Mouse (Mus musculus) lung, embryonic 15.5 days (tissue): ENCODE measurements at regions not wholly inside any gene's neighbourhood (a gene's known extent, or its start where the extent isn't known, plus 50 kb on each side); places are given as distances from the start of the nearest gene placed in this dataset.
A peak's percentile ranks its signal among the peaks of the same experiment; 100 is the strongest.

ENCODE experiments used
- ATAC-seq: fragments of 200-750 bp; cut with Nextera tagmentation; 2 replicates; pipeline ENCODE4 v1.8.0; 2017; ENCODE audit warnings: moderate number of reproducible peaks, borderline replicate concordance; ENCODE audit not compliant: low FRiP score, low TSS enrichment; ENCODE audit errors: extremely low read depth
- H3K27ac ChIP-seq: fragments of 300-500 bp; sonication (generic); 2 replicates; pipeline ENCODE4 v1.5.1; 2015; ENCODE audit warnings: moderate library complexity, mild to moderate bottlenecking, inconsistent platforms
- H3K27me3 ChIP-seq: fragments of 300-500 bp; sonication (generic); 2 replicates; pipeline ENCODE4 v1.6.1; 2015; ENCODE audit warnings: inconsistent platforms
- H3K36me3 ChIP-seq: fragments of 300-500 bp; sonication (generic); 2 replicates; pipeline ENCODE4 v1.6.1; 2015; ENCODE audit warnings: inconsistent platforms
- H3K4me1 ChIP-seq: fragments of 300-500 bp; sonication (generic); 2 replicates; pipeline ENCODE4 v1.6.1; 2015; ENCODE audit warnings: inconsistent platforms
- H3K4me2 ChIP-seq: fragments of 300-500 bp; sonication (generic); 2 replicates; pipeline ENCODE4 v1.6.1; 2015; ENCODE audit warnings: inconsistent platforms, mild to moderate bottlenecking, moderate library complexity
- H3K4me3 ChIP-seq: fragments of 300-500 bp; sonication (generic); 2 replicates; pipeline ENCODE4 v1.5.1; 2015; ENCODE audit warnings: mild to moderate bottlenecking, inconsistent platforms
- H3K9ac ChIP-seq: fragments of 300-500 bp; sonication (generic); 2 replicates; pipeline ENCODE4 v1.6.1; 2015; ENCODE audit warnings: inconsistent platforms
- H3K9me3 ChIP-seq: fragments of 300-500 bp; sonication (generic); 2 replicates; pipeline ENCODE4 v1.6.1; 2016; ENCODE audit warnings: inconsistent platforms
- WGBS: fragments of 180-500 bp; shearing (Covaris S2); methylation state at CpG from one replicate; pipeline ENCODE4 v1.1.7; 2015; 5-methylcytosine and 5-hydroxymethylcytosine counted together

- Histone ChIP-seq H3K9ac (no peak overlapping the region), H3K27ac (peak overlapping the region; percentile 59; the same call in 1 of the 2 replicates), H3K4me3 (no peak overlapping the region), H3K27me3 (no peaks in the 10 kb centered on the region), H3K36me3 (peaks cover 8% of the 10 kb centered on the region; the same call in 1 of the 2 replicates), H3K9me3 (no peaks in the 10 kb centered on the region), H3K4me1 (peaks cover 34% of the 10 kb centered on the region), H3K4me2 (no peak overlapping the region)
- WGBS, result 68% methylated on average over 6 of the region's 6 CpGs
- no peak for ATAC-seq
Observed at GRCm38 (mm10) chr1:137924156-137924555, 251.4 kb downstream of the Ptprc start.

- Histone ChIP-seq H3K9me3 (no peaks in the 10 kb centered on the region), H3K4me2 (no peak overlapping the region), H3K27ac (peak overlapping the region; percentile 59; the same call in 1 of the 2 replicates), H3K36me3 (peaks cover 8% of the 10 kb centered on the region; the same call in 1 of the 2 replicates), H3K4me3 (no peak overlapping the region), H3K27me3 (no peaks in the 10 kb centered on the region), H3K9ac (no peak overlapping the region), H3K4me1 (peaks cover 34% of the 10 kb centered on the region)
- no peak for ATAC-seq
- 61% methylated on average over 2 of the region's 2 CpGs for WGBS
Observed at GRCm38 (mm10) chr1:137923705-137924104, 251.8 kb downstream of the Ptprc start.

- 62% methylated on average over 7 of the region's 7 CpGs for WGBS
- Histone ChIP-seq H3K36me3 (peaks cover 8% of the 10 kb centered on the region; the same call in 1 of the 2 replicates), H3K27ac (peak overlapping the region; percentile 57; the same call in 1 of the 2 replicates), H3K9me3 (no peaks in the 10 kb centered on the region), H3K4me2 (no peak overlapping the region), H3K4me3 (no peak overlapping the region), H3K27me3 (no peaks in the 10 kb centered on the region), H3K9ac (no peak overlapping the region), H3K4me1 (peaks cover 24% of the 10 kb centered on the region)
- no peak for ATAC-seq
Observed at GRCm38 (mm10) chr1:137922769-137923168, 252.7 kb downstream of the Ptprc start.

- 88% methylated on average over 2 of the region's 2 CpGs for WGBS
- no peaks in the 10 kb centered on the region for H3K9me3 ChIP-seq
- H3K36me3 ChIP-seq, result peaks cover 12% of the 10 kb centered on the region; the same call in 1 of the 2 replicates
- H3K4me1 ChIP-seq, result peaks cover 15% of the 10 kb centered on the region
- no peaks in the 10 kb centered on the region for H3K27me3 ChIP-seq
- no peak overlapping the region for H3K9ac ChIP-seq
- H3K4me2 ChIP-seq, result no peak overlapping the region
- 0 out of 2 replicates have a peak overlapping the region, but pooled peaks have one; percentile 29 for H3K27ac ChIP-seq
- H3K4me3 ChIP-seq, result no peak overlapping the region
- ATAC-seq, result no peak
Observed at GRCm38 (mm10) chr1:137921592-137921991, 253.9 kb downstream of the Ptprc start.

GRCm38 (mm10) chr1:137919739-137920563 lies 255.6 kb downstream of the Ptprc start:
- Histone ChIP-seq H3K27ac (peak overlapping the region; percentile 8; the same call in 1 of the 2 replicates), H3K36me3 (peaks cover 12% of the 10 kb centered on the region; the same call in 1 of the 2 replicates), H3K4me3 (no peak overlapping the region), H3K27me3 (no peaks in the 10 kb centered on the region), H3K9ac (no peak overlapping the region), H3K4me2 (no peak overlapping the region), H3K4me1 (peaks cover 9% of the 10 kb centered on the region), H3K9me3 (no peaks in the 10 kb centered on the region)
- WGBS, result 52% methylated on average over 6 of the region's 6 CpGs
- peak; percentile 67; the same call in 1 of the 2 replicates for ATAC-seq

GRCm38 (mm10) chr1:137917449-137917848 lies 258.1 kb downstream of the Ptprc start:
- 93% methylated on average over 1 of the region's 1 CpGs for WGBS
- Histone ChIP-seq H3K4me1 (peaks cover 4% of the 10 kb centered on the region; the same call in 1 of the 2 replicates), H3K9me3 (no peaks in the 10 kb centered on the region), H3K4me2 (no peak overlapping the region), H3K4me3 (no peak overlapping the region), H3K27ac (no peak overlapping the region), H3K9ac (no peak overlapping the region), H3K36me3 (peaks cover 8% of the 10 kb centered on the region; the same call in 1 of the 2 replicates), H3K27me3 (no peaks in the 10 kb centered on the region)
- ATAC-seq, result no peak

- no peak overlapping the region for H3K9ac ChIP-seq
Observed at GRCm38 (mm10) chr1:137906883-137907282, 268.6 kb downstream of the Ptprc start.

GRCm38 (mm10) chr1:137906477-137906876 lies 269.0 kb downstream of the Ptprc start:
- no peaks in the 10 kb centered on the region for H3K9me3 ChIP-seq
- ATAC-seq, result no peak
- H3K27me3 ChIP-seq, result no peaks in the 10 kb centered on the region
- H3K27ac ChIP-seq, result no peak overlapping the region
- no peak overlapping the region for H3K9ac ChIP-seq
- WGBS, result 31% methylated on average over 3 of the region's 3 CpGs
- no peak overlapping the region for H3K4me3 ChIP-seq
- peaks cover 12% of the 10 kb centered on the region; the same call in 1 of the 2 replicates for H3K36me3 ChIP-seq
- peaks cover 23% of the 10 kb centered on the region for H3K4me1 ChIP-seq
- H3K4me2 ChIP-seq, result no peak overlapping the region

More at GRCm38 (mm10) chr1:137906883-137907282, 268.6 kb downstream of the Ptprc start:
- no peaks in the 10 kb centered on the region for H3K27me3 ChIP-seq
- peaks cover 22% of the 10 kb centered on the region for H3K4me1 ChIP-seq
- ATAC-seq, result no peak
- no peak overlapping the region for H3K4me3 ChIP-seq
- no peak overlapping the region for H3K27ac ChIP-seq
- no peak overlapping the region for H3K4me2 ChIP-seq
- 42% methylated on average over 5 of the region's 5 CpGs for WGBS
- no peaks in the 10 kb centered on the region for H3K9me3 ChIP-seq
- H3K36me3 ChIP-seq, result peaks cover 16% of the 10 kb centered on the region; the same call in 1 of the 2 replicates

- H3K4me2 ChIP-seq, result no peak overlapping the region
- peaks cover 23% of the 10 kb centered on the region for H3K4me1 ChIP-seq
- WGBS, result 50% methylated on average over 5 of the region's 5 CpGs
- peaks cover 6% of the 10 kb centered on the region; the same call in 1 of the 2 replicates for H3K36me3 ChIP-seq
- no peak overlapping the region for H3K4me3 ChIP-seq
- ATAC-seq, result no peak
- no peaks in the 10 kb centered on the region for H3K9me3 ChIP-seq
- H3K9ac ChIP-seq, result no peak overlapping the region
- no peaks in the 10 kb centered on the region for H3K27me3 ChIP-seq
- no peak overlapping the region for H3K27ac ChIP-seq
Observed at GRCm38 (mm10) chr1:137905566-137905965, 269.9 kb downstream of the Ptprc start.

- Histone ChIP-seq H3K27ac (no peak overlapping the region), H3K4me1 (peaks cover 23% of the 10 kb centered on the region), H3K36me3 (0 out of 2 replicates have a peak, but pooled peaks cover 2% of the 10 kb centered on the region), H3K9me3 (no peaks in the 10 kb centered on the region), H3K27me3 (no peaks in the 10 kb centered on the region), H3K4me2 (no peak overlapping the region; the same call in 1 of the 2 replicates), H3K9ac (no peak overlapping the region), H3K4me3 (no peak overlapping the region)
- ATAC-seq, result no peak
- WGBS, result 51% methylated on average over 4 of the region's 4 CpGs
Observed at GRCm38 (mm10) chr1:137903351-137903750, 272.2 kb downstream of the Ptprc start.

GRCm38 (mm10) chr1:137902859-137903258 lies 272.6 kb downstream of the Ptprc start:
- WGBS, result 44% methylated on average over 6 of the region's 6 CpGs
- H3K4me2 ChIP-seq, result peak overlapping the region; percentile 63
- H3K4me1 ChIP-seq, result peaks cover 23% of the 10 kb centered on the region
- no peak overlapping the region for H3K27ac ChIP-seq
- no peaks in the 10 kb centered on the region for H3K36me3 ChIP-seq
- H3K9ac ChIP-seq, result no peak overlapping the region
- H3K4me3 ChIP-seq, result 0 out of 2 replicates have a peak overlapping the region, but pooled peaks have one; percentile 12
- no peaks in the 10 kb centered on the region for H3K9me3 ChIP-seq
- no peak for ATAC-seq
- no peaks in the 10 kb centered on the region for H3K27me3 ChIP-seq

GRCm38 (mm10) chr1:137901996-137902395 lies 273.5 kb downstream of the Ptprc start:
- WGBS, result 43% methylated on average over 4 of the region's 4 CpGs
- Histone ChIP-seq H3K4me3 (peak overlapping the region; percentile 12; the same call in 1 of the 2 replicates), H3K4me1 (peaks cover 23% of the 10 kb centered on the region), H3K4me2 (peak overlapping the region; percentile 63), H3K27me3 (no peaks in the 10 kb centered on the region), H3K9ac (no peak overlapping the region), H3K27ac (0 out of 2 replicates have a peak overlapping the region, but pooled peaks have one; percentile 33), H3K36me3 (no peaks in the 10 kb centered on the region), H3K9me3 (no peaks in the 10 kb centered on the region)
- ATAC-seq, result no peak
